Mouse (Mus musculus): Measurements from ENCODE around the gene Lrrc17.

The Lrrc17 gene

GRCm38 (mm10) chr5:21543409-21544201, at the start of gene Lrrc17:
Gene Lrrc17, plus strand, starts transcription at chr5:21543559.
- DNase-seq: no peak

GRCm38 (mm10) chr5:21494781-21495180, 48.6 kb upstream of the Lrrc17 start:
- no peak for DNase-seq

- no peak for DNase-seq
Measured at GRCm38 (mm10) chr5:21496321-21496720, 47.0 kb upstream of the Lrrc17 start.

GRCm38 (mm10) chr5:21496881-21497280, 46.5 kb upstream of the Lrrc17 start:
- DNase-seq: no peak

GRCm38 (mm10) chr5:21498490-21498889, 44.9 kb upstream of the Lrrc17 start:
- no peak for DNase-seq

GRCm38 (mm10) chr5:21498925-21499324, 44.4 kb upstream of the Lrrc17 start:
- no peak for DNase-seq

- DNase-seq: no peak
Measured at GRCm38 (mm10) chr5:21500133-21500532, 43.2 kb upstream of the Lrrc17 start.

- DNase-seq: no peak
Measured at GRCm38 (mm10) chr5:21500941-21501340, 42.4 kb upstream of the Lrrc17 start.

GRCm38 (mm10) chr5:21502936-21503610, 40.3 kb upstream of the Lrrc17 start:
- no peak for DNase-seq

GRCm38 (mm10) chr5:21505159-21505558, 38.2 kb upstream of the Lrrc17 start:
- no peak for DNase-seq

GRCm38 (mm10) chr5:21506887-21507286, 36.5 kb upstream of the Lrrc17 start:
- no peak for DNase-seq

- no peak for DNase-seq
Measured at GRCm38 (mm10) chr5:21509801-21510200, 33.6 kb upstream of the Lrrc17 start.

- DNase-seq: no peak
Measured at GRCm38 (mm10) chr5:21513363-21513762, 30.0 kb upstream of the Lrrc17 start.

- DNase-seq: no peak
Measured at GRCm38 (mm10) chr5:21517562-21517961, 25.8 kb upstream of the Lrrc17 start.

GRCm38 (mm10) chr5:21518207-21518606, 25.2 kb upstream of the Lrrc17 start:
- no peak for DNase-seq

- DNase-seq: no peak
Measured at GRCm38 (mm10) chr5:21519166-21519565, 24.2 kb upstream of the Lrrc17 start.

GRCm38 (mm10) chr5:21526835-21527485, 16.4 kb upstream of the Lrrc17 start:
- no peak for DNase-seq

GRCm38 (mm10) chr5:21527488-21527911, 15.9 kb upstream of the Lrrc17 start:
- no peak for DNase-seq

GRCm38 (mm10) chr5:21528068-21528842, 15.1 kb upstream of the Lrrc17 start:
- no peak for DNase-seq

- DNase-seq: no peak
Measured at GRCm38 (mm10) chr5:21529110-21529720, 14.1 kb upstream of the Lrrc17 start.

GRCm38 (mm10) chr5:21532126-21532525, 11.2 kb upstream of the Lrrc17 start:
- DNase-seq: no peak

- DNase-seq: no peak
Measured at GRCm38 (mm10) chr5:21532921-21533320, 10.4 kb upstream of the Lrrc17 start.

- DNase-seq: no peak
Measured at GRCm38 (mm10) chr5:21542226-21542625, 1.1 kb upstream of the Lrrc17 start.

Data from cerebellum, adult 11 months (tissue).